Mouse (Mus musculus) kidney, embryonic 16.5 days (tissue): Measurements from ENCODE around the gene Pcnx2. TPM values are rescaled to one million over a fixed set of nuclear protein-coding genes. Genes with fewer than 3 reads are reported as not detected.
A peak's percentile ranks its signal among the peaks of the same experiment; 100 is the strongest.

ENCODE experiments used
- ATAC-seq: fragments of 200-750 bp; cut with Nextera tagmentation; 2 replicates; pipeline ENCODE4 v1.8.0; 2017; ENCODE audit warnings: moderate TSS enrichment; ENCODE audit not compliant: low FRiP score, low TSS enrichment
- H3K27ac ChIP-seq: fragments of 300-500 bp; sonication (generic); 2 replicates; pipeline ENCODE4 v1.5.1; 2014; ENCODE audit warnings: low read length
- H3K27me3 ChIP-seq: fragments of 300-500 bp; sonication (generic); 2 replicates; pipeline ENCODE4 v1.6.1; 2014; ENCODE audit warnings: low read length, control low read depth, mixed read lengths; ENCODE audit not compliant: insufficient read depth
- H3K36me3 ChIP-seq: fragments of 300-500 bp; sonication (generic); 2 replicates; pipeline ENCODE4 v1.6.1; 2014; ENCODE audit warnings: low read length, control low read depth, mixed read lengths; ENCODE audit not compliant: insufficient read depth
- H3K4me1 ChIP-seq: fragments of 300-500 bp; sonication (generic); 2 replicates; pipeline ENCODE4 v1.6.1; 2014; ENCODE audit warnings: low read length, control low read depth, mixed read lengths; ENCODE audit not compliant: insufficient read depth
- H3K4me2 ChIP-seq: fragments of 300-500 bp; sonication (generic); replicated peaks from 2 replicates; pipeline ENCODE4 v1.6.1; 2014; ENCODE audit warnings: low read depth, low read length
- H3K4me3 ChIP-seq: fragments of 300-500 bp; sonication (generic); 2 replicates; pipeline ENCODE4 v1.5.1; 2014; ENCODE audit warnings: mild to moderate bottlenecking, low read length
- H3K9ac ChIP-seq: fragments of 300-500 bp; sonication (generic); replicated peaks from 2 replicates; pipeline ENCODE4 v1.6.1; 2014; ENCODE audit warnings: low read length
- H3K9me3 ChIP-seq: fragments of 300-500 bp; sonication (generic); 2 replicates; pipeline ENCODE4 v1.6.1; 2016; ENCODE audit warnings: low read length, control low read depth
- WGBS: fragments of 180-500 bp; shearing (Covaris S2); extraction: QIAGEN DNeasy Blood & Tissue Kit; methylation state at CpG from one replicate; pipeline ENCODE4 v1.1.7; 2014; 5-methylcytosine and 5-hydroxymethylcytosine counted together
- polyA plus RNA-seq: library from polyadenylated mRNA; unstranded; fragments of >200 nt; fragmentation: Nextera tagmentation; extraction: Ambion mirVana; gene quantifications from 2 replicates; pipeline ENCODE4 v1.2.1, GENCODE M21; 2015

Pcnx2 gene
- 0.27 and 0.49 TPM in 2 replicates for polyA plus RNA-seq

DNA sequence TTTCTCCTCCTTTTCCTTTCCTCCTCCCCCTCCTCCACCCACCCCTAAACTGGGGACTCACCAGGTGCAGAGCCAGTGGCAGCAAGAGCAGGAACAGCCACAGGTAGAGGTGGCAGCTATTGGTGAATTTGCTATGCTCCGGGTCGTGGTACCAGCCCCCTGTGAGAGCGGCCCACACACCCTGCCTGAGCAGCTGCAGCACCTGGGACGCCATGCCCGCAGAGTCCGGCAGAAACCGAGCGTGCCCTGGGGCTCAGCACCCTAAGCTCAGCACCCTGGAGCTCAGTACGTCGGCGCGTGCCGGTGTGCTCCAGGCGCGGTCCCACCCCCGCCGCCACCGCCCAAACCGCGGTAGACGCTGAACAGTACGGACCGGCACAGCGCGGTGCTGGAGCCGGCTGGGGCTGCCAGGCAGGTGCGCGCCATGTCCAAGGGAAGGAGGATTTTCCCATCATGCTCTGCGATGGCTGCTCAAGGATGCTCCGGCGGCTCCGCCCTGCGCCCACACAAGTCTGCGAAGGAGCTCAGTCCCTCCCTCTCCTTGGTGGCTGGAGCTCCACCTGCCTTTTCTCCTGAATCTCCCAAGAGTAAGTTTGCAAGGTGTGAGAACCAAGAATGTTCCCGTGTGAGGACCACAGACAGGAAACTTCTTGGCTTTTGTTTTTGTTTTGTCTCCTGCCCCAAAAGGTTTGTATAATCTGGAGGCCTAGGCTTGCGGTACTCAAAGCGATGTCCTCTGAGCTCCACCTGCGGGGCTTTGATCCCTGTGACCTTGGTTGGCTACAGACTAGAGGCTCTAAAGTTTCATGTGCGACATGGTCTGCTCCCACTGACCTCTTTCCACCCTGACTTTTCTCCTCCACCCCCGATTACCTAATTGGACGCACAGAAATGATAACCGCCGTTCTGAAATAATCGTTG is at the start of gene Pcnx2:
Gene Pcnx2, minus strand, starts transcription at position 450 of the 921 bp plus-strand sequence.
- peak; percentile 54 for ATAC-seq
- Histone ChIP-seq H3K27ac (no peak within 1 kb of the TSS), H3K4me3 (peak within 1 kb of the TSS; percentile 29), H3K36me3 (no peaks in the 10 kb centered on the region), H3K4me1 (peaks cover 11% of the 10 kb centered on the region), H3K27me3 (peaks cover 22% of the 10 kb centered on the region), H3K4me2 (peak within 1 kb of the TSS; percentile 46), H3K9me3 (no peaks in the 10 kb centered on the region), H3K9ac (no peak within 1 kb of the TSS)
- WGBS = 5% methylated on average over 43 of the region's 44 CpGs

DNA sequence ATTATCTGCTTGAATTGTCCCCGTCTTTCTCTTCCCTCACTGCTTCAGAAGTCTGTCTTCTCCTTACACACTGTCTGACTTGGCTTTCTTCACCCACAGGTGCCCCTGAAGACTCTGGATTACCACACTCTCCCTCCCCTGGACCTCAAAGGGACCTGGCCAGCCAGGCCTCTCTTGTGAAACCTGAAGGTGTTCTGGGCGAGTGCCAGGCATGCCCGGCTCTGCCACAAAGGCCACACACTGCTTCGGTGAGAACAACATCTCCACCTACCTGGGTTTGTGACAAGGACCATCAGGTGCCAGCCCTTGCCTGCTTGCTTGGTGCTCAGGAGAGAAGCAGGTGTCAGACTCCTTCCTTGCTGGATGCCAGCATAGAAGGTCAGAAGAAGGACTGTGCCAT is 46.4 kb upstream of the Pcnx2 start:
- Histone ChIP-seq H3K27me3 (no peaks in the 10 kb centered on the region), H3K4me3 (no peak overlapping the region), H3K9me3 (no peaks in the 10 kb centered on the region), H3K4me1 (no peaks in the 10 kb centered on the region), H3K9ac (no peak overlapping the region), H3K36me3 (peaks cover 8% of the 10 kb centered on the region), H3K4me2 (no peak overlapping the region), H3K27ac (no peak overlapping the region)
- 62% methylated on average over 4 of the region's 4 CpGs for WGBS
- no peak for ATAC-seq

DNA sequence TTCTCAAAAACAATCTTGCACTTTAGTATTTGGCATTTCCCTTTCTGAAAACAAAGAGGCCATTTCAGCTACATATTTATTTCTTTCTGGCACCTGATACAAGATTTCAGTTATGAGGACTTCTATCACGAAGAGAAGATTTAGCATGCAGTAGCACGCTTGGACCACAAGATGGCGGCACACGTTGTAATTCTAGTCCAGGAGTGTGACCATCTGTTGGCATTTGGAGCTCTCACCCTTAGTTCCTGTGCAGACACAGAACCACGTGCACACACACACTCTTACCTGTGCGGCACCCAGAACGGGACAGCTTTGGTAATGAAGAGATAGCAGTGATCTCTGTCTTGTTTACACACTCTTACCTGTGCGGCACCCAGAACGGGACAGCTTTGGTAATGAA is 37.5 kb upstream of the Pcnx2 start:
- H3K27ac ChIP-seq = no peak overlapping the region
- no peaks in the 10 kb centered on the region for H3K9me3 ChIP-seq
- no peak for ATAC-seq
- no peak overlapping the region for H3K9ac ChIP-seq
- 45% methylated on average over 9 of the region's 9 CpGs for WGBS
- no peaks in the 10 kb centered on the region for H3K4me1 ChIP-seq
- H3K4me2 ChIP-seq = no peak overlapping the region
- no peak overlapping the region for H3K4me3 ChIP-seq
- H3K36me3 ChIP-seq = peaks cover 7% of the 10 kb centered on the region; the same call in 1 of the 2 replicates
- no peaks in the 10 kb centered on the region for H3K27me3 ChIP-seq

DNA sequence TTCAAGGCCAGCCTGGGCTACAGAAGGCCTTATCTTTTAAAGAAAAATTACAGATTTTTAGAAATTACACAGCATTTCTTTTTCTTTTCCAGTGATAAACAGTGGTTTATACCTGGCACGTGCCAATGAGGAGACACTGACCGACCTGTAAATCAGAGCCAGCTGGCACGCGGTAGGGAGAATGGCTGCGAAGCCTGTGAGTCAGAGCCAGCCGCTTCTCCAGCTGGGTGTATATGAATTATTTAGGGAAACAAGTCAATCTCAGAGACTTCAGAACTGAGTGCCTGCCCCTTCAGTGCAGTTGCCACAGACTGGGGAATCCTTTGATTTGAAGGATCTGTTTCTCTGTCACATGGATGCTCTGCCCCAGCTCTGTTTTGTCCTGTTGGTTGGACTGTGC is 33.7 kb upstream of the Pcnx2 start:
- Histone ChIP-seq H3K4me2 (no peak overlapping the region), H3K4me3 (no peak overlapping the region), H3K9me3 (no peaks in the 10 kb centered on the region), H3K27me3 (no peaks in the 10 kb centered on the region), H3K27ac (no peak overlapping the region), H3K36me3 (peaks cover 12% of the 10 kb centered on the region; the same call in 1 of the 2 replicates), H3K9ac (no peak overlapping the region), H3K4me1 (peaks cover 3% of the 10 kb centered on the region; the same call in 1 of the 2 replicates)
- 90% methylated on average over 6 of the region's 6 CpGs for WGBS
- no peak for ATAC-seq

DNA sequence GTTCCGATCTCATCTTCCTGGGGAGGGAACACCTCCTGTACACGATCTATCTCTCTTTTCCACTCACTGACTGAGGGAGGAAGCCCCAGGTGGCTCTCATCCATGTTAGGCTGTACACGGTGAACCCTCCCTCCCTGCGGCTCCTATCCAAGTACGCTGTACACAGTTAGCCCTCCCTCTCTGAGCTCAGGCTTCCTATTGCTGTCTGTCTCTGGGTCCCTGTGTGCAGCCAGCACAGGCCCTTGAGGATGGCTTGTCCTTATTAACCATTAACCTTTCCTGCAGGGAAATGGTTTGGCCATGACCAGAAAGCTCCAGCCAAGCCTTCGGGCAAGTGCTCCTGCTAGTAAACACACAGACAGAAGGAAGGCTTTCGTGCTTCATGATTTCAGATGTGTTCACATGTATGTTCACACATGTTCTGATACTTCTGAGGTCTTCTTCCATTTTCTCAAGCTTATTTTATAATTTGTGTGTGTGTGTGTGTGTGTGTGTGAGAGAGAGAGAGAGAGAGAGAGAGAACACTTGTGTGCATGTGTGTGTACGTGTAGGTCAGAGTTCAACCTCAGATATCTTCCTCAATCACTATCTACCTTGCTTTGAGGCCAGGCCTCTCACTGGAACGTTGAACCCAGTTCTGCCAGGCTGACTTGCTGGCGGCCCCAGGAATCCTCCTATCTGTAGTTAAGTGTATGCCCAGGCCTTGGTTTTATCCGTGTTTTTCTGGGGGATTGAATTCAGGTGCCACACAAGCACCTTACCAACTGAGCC is 32.3 kb upstream of the Pcnx2 start:
- Histone ChIP-seq H3K27me3 (no peaks in the 10 kb centered on the region), H3K4me2 (no peak overlapping the region), H3K27ac (peak overlapping the region; percentile 61; the same call in 1 of the 2 replicates), H3K4me3 (no peak overlapping the region), H3K4me1 (peaks cover 3% of the 10 kb centered on the region; the same call in 1 of the 2 replicates), H3K9ac (no peak overlapping the region), H3K9me3 (no peaks in the 10 kb centered on the region), H3K36me3 (peaks cover 9% of the 10 kb centered on the region; the same call in 1 of the 2 replicates)
- WGBS = 57% methylated on average over 11 of the region's 11 CpGs
- ATAC-seq = peak; percentile 92

DNA sequence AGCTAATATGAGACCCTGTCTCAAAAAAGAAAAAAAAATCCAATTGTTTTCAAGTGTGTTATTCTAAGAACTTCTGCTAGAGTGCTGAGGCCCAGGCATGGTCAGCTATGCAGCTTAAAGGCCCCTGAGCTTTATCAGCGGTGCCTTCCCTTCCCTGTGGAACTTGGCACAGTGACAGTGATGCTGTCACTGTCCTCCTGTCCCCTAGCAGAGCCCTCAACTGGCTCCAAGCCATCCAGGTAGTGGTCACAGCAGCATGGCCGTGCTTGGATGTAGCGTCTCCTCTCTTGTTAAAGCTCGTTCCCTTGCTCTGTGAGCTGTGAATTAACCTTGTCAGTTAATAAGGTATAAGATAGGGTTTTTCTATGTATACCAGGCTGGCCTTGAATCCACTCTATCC is 28.5 kb upstream of the Pcnx2 start:
- Histone ChIP-seq H3K9ac (no peak overlapping the region), H3K36me3 (0 out of 2 replicates have a peak, but pooled peaks cover 5% of the 10 kb centered on the region), H3K4me1 (peaks cover 12% of the 10 kb centered on the region), H3K27me3 (no peaks in the 10 kb centered on the region), H3K4me2 (no peak overlapping the region), H3K27ac (no peak overlapping the region), H3K9me3 (no peaks in the 10 kb centered on the region), H3K4me3 (no peak overlapping the region)
- ATAC-seq = no peak
- WGBS = 86% methylated on average over 4 of the region's 4 CpGs

DNA sequence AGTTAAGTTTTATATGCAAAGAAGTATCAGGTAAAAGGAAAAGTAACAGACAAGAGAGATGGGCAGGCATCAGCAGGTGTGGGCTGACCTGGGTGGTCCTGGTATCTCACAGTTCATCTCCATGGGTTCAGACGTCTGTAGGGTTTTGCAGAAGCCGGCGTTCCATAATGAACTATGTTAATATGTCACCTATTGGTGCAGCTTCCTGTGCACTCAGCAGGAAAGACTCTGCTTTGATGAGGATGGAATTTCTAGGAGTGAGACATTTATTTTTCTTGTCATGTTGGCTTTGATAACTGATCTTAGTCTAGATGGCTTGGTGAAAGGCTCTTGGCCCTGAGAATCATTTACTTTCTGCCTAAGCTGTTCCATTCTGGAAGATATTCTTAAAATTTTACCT is 24.2 kb upstream of the Pcnx2 start:
- H3K9me3 ChIP-seq = no peaks in the 10 kb centered on the region
- H3K9ac ChIP-seq = no peak overlapping the region
- no peaks in the 10 kb centered on the region for H3K27me3 ChIP-seq
- no peak overlapping the region for H3K4me3 ChIP-seq
- no peak overlapping the region for H3K4me2 ChIP-seq
- H3K36me3 ChIP-seq = 0 out of 2 replicates have a peak, but pooled peaks cover 3% of the 10 kb centered on the region
- H3K27ac ChIP-seq = peak overlapping the region; percentile 21
- peak; percentile 47; the same call in 1 of the 2 replicates for ATAC-seq
- H3K4me1 ChIP-seq = peaks cover 49% of the 10 kb centered on the region
- 27% methylated on average over 3 of the region's 3 CpGs for WGBS

DNA sequence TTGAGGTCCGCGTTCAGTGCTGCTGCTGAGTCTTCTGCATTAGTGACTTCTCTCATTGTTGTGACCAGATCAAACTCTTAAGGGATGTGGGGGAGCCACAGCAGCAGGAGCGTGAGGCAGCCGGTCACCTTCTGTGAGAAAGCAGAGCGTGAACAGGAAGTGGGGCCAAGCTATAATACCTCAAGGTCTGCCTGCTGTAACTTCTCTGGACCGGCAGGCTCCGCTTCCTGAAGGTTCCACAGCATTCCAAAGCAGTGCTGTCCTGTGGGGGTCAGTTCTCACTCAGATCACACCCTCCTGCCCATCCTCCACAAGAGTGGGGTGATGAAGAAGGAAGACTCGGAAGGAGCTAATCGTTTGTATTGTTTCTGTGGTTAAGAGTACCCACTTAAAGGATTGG is 22.6 kb upstream of the Pcnx2 start:
- 41% methylated on average over 9 of the region's 9 CpGs for WGBS
- H3K27ac ChIP-seq = peak overlapping the region; percentile 89
- no peaks in the 10 kb centered on the region for H3K36me3 ChIP-seq
- no peak overlapping the region for H3K9ac ChIP-seq
- no peaks in the 10 kb centered on the region for H3K27me3 ChIP-seq
- no peak for ATAC-seq
- H3K4me1 ChIP-seq = peaks cover 52% of the 10 kb centered on the region
- H3K4me2 ChIP-seq = no peak overlapping the region
- H3K4me3 ChIP-seq = no peak overlapping the region
- H3K9me3 ChIP-seq = no peaks in the 10 kb centered on the region

DNA sequence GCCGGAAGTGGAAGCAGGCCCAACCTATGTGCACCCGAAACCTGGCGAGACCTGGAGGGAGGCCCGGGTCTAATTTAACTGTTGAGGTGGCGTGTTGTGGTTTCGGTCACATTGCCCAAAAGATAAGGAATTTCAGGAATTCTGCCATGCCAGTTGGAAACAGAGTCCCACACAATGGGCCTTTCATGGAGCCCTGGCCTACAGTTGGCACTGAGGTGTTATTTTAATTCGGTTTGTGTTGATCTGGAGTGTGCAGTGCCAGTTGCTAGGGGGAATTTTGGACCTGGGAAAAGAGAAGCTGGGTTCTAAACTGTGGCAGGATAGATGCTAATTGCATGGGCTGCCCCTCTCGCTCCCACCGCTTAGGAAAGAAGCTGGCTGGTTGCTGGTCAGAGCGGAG is 22.2 kb upstream of the Pcnx2 start:
- peaks cover 52% of the 10 kb centered on the region for H3K4me1 ChIP-seq
- no peak overlapping the region; the same call in 1 of the 2 replicates for H3K9ac ChIP-seq
- H3K4me3 ChIP-seq = no peak overlapping the region
- 0 out of 2 replicates have a peak overlapping the region, but pooled peaks have one; percentile 2 for H3K4me2 ChIP-seq
- WGBS = 71% methylated on average over 10 of the region's 10 CpGs
- H3K36me3 ChIP-seq = no peaks in the 10 kb centered on the region
- no peaks in the 10 kb centered on the region for H3K9me3 ChIP-seq
- peak overlapping the region; percentile 89 for H3K27ac ChIP-seq
- H3K27me3 ChIP-seq = no peaks in the 10 kb centered on the region
- peak; percentile 13; the same call in 1 of the 2 replicates for ATAC-seq
